Mouse (Mus musculus) A20 (cell line): ENCODE results near the gene Rsph1.

Source experiments
- DNase-seq: peaks from one replicate; pipeline ENCODE4 v3.0.0-alpha.2; 2011; ENCODE audit warnings: low read depth, low spot score

Gene Rsph1

GRCm38 (mm10) chr17:31276922-31277918 is at the start of gene Rsph1:
TSS of gene Rsph1 (minus strand) at chr17:31277383.
- peak; percentile 24 for DNase-seq

- no peak for DNase-seq
Measured at GRCm38 (mm10) chr17:31326220-31326852, 49.2 kb upstream of the Rsph1 start.

DNA sequence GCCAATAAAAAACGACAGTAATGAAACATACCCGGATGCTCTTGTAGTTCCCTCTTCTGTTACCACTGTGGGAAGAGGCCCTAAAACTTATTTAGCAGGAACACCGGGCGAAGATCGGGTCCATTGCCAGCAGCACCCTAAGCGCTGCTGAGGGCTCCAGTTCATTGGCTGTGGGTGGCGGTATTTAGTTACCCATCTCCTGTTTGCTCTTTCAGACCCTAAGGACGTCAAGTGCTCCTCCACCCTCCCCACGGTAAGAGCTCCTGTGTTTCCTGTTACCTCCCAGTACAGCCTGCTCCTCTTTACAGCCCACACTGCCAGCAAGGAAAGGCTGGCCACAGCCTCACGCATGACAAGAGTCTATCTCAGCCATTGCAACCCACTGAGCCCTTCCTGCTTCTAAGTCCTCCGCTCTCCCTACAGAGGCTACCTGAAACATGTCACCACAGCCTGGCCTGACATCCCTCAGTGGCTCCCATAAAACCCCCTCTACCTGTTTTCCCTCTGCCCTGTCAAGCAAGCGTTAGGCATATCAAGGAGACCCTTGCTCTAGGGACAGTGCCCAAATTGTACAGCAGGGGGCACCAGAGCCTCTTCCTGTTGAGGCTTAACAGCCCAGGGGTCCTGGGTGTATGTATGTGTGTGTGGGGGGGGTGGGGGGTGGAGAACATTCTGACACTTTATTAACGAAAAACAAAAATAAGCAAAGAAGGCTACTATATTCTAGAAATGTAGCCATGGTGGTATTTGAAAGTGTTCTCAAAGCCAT is 48.5 kb upstream of the Rsph1 start:
- peak; percentile 31 for DNase-seq

GRCm38 (mm10) chr17:31324227-31324626 is 47.0 kb upstream of the Rsph1 start:
- no peak for DNase-seq

- DNase-seq = no peak
Measured at GRCm38 (mm10) chr17:31323379-31323778, 46.2 kb upstream of the Rsph1 start.

- DNase-seq = no peak
Measured at GRCm38 (mm10) chr17:31322446-31322845, 45.3 kb upstream of the Rsph1 start.

GRCm38 (mm10) chr17:31321425-31321824 is 44.2 kb upstream of the Rsph1 start:
- peak; percentile 66 for DNase-seq

DNA sequence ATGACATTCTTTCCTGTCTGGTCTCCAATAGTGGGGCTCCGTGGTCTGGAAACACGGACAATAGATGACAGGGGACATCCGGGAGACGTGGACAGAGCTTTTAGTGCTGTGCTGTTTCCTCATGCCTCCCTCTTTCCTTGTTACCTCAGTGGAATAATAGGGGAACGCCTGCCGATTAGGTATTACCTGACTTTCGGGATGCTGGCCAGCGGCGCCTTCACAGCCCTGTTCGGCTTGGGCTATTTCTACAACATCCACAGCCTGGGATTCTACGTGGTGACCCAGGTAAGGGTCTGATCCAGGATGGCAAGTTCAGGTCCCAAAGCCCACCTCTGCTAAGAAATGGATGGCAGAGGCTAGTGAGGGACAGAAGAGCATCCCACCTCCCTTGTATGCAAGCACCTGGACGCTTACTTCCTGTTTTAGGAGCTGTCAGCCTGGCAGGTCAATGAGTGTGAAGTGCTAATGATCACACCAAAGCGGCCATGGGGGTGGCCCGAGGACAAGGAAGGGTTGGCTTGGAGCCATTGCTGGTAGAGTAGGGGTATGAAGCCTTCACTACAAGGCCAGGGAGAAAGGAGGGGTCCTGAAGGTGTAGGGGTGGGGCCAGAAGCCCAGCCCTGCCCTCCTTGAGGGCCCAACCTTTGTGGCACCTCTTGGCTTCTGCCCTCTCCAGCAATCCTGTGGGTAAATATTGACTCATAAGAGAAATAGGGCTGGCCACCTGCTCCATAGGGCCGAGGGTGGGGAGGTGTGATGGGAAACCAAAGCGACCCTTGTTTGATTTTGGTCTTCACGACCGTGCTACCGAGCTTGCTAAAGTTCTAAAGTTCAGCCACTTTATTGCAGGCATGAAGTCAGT is 42.0 kb upstream of the Rsph1 start:
- DNase-seq = peak; percentile 14

DNA sequence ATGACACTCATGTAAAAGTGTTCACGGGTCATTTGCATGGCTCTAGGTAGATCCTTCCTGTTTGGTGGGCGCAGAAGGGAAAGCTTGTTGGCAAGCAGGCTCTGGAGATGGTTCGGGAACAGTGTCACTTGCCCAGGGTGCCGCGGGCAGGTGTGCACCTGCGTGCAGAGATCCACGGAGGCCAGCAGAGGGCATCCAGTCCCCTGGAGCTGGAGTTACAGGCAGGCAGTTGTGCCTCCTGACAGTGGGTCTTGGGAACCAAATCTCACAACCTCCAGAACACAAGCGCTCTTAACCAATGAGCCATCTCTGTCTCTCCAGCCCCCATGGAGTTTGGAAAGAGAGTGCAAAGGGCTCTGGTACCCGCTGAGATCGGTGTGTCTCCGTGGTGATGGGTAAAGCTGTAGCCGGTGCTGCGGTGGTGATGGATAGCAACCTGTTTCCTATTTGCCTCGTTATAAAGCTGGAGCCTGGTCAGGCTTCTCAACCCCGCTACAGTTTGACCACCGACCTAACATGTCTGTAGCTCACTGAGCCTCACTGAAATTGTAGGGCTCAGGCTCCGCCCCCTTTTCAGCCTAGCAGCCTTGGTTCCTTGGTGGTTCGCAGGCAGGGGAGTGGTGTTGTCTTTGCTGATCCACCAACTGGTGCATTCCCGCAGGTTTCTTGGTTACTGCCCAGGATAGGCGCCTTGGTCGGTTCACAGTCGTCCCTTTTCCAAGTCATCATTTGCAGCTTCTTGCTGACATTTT is 40.5 kb upstream of the Rsph1 start:
- DNase-seq = peak; percentile 26

- DNase-seq = no peak
Measured at GRCm38 (mm10) chr17:31316998-31317397, 39.8 kb upstream of the Rsph1 start.

DNA sequence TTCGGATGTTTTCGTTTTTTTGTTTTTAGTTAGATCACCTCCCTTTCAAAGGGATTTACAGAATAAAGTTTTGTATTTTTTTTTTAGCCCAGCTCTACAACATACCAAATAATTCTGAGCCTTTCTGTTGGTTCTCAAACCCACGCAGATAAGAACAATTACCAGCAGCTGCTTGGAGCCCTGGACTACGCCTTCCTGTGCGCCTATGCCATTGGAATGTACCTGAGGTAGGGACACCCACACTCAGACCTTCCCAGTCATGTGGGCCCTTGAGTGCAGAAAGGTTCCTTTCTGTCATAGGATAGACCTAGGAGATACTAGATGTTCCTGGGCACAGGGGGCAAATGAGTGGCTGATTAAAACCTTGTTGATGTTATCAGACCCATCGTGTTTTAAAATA is 38.8 kb upstream of the Rsph1 start:
- no peak for DNase-seq

DNA sequence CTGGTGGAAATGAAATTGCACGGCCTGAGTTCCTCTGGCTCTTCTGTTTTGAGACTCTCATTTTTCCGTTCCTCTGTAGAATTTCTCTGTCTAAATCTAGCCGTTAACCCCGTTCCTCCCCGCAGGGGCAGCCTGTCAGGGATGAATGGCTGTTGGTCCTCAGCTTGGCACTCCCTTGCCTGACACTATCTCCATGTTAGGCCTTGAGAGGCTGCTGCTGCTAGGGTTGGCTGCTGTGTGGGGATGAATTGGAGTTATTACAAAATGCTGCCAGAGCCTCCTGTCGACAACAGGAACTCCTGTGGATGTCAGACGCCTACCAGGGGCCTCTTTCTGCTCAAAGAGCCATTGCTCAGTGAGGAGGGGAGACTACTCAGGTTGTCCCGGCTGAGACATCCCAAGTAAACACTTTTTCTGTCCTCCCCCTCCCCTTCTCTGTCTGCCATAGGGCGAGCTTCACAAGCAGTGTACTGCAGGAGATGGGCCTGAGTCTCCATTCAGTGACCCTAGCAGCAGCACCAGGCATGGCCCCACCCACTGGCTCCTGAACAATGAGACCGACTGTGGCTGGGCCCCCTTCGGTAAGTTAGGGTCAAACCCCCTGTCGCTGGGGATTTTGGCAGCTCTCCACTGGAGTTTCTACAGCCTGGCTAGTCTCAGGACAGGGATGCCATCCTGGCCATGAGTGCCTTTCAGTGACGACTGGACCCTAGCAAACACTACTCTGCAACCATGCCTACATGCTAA is 38.0 kb upstream of the Rsph1 start:
- no peak for DNase-seq

DNA sequence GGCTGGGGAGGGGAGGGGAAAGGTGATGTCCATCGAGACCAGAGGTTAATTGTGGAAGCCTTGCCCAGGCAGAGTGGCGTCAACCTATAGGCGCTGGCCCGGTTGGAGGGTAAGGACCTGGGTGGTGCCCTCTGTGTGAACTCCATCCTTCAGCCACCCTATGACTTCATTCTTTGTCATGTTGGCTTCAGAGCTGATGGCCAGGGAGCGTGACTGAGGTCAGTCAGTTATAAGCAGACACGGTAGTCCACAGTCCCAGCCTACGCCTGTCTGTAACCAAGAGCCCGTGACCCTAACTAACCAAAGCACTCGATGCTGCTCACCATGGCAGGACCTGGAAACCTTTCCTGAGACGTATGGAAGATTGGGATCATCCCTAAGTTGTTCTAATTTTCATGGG is 35.5 kb upstream of the Rsph1 start:
- no peak for DNase-seq

- DNase-seq = no peak
Measured at GRCm38 (mm10) chr17:31311047-31311446, 33.9 kb upstream of the Rsph1 start.

GRCm38 (mm10) chr17:31309281-31309793 is 32.2 kb upstream of the Rsph1 start:
- DNase-seq = no peak

DNA sequence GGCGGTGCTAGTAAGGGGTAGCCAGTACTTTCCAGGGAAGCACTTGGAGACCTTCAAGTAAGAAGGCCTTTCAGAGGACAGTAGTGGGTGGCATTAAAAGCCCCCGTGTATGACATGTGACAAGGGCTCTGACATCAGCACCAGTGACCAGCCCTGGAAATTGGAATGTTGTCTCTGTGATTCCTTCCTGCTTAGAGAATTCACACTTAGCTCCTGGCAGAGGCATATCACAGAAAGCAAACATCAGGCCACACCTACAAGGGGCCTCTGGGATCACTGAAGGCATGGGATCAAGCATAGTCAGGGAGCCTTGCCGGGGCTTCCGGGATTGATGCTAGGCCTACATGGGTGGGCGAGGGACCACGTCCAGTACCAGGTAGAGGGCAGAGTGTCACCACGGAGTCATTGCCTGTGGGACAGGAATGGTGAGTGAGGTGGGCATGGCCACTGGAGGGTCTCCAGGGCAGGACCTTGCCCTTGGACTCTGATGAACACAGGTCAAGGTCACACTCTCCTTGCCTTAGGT is 31.2 kb upstream of the Rsph1 start:
- no peak for DNase-seq

DNA sequence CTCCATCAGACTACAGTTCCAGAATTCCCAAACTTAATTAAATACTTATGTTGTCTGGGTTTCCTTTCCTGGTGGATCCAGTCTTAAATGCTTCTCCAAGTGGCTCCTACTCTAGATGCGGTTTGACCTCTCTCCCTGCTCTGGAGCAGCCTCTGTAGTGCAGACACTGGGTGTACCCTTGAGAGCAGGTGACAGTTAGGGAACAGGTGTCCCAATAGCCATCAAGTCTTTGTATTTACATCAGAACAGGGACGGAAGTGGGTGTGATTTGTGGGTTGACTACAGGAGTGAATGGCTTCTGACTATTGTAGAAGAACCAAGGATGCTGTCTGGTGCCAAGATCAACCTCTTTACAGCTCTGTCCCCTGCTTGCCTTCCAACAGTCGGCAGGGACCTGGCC is 30.6 kb upstream of the Rsph1 start:
- no peak for DNase-seq

DNA sequence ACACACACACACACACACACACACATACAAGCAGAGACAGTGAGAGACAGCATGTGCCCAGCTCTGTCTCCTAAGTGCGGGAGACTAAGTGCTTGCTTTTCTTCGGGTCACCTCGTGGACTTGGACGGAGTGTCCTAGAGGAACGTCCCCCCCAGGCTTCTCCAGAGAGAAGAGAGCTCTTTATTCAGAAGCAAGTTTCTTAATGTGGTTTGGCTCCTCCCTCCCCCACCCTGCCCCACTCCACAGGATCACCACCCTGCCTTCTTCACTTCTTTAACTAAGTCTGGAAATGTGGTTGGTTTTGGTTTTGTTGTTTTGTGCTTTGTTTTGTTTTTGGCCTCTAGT is 28.6 kb upstream of the Rsph1 start:
- peak; percentile 72 for DNase-seq
